Mouse (Mus musculus) heart, postnatal 0 days (tissue): Measurements from ENCODE around the gene Angptl6.

Experiments
- CTCF ChIP-seq: IDR thresholded peaks from 2 replicates; pipeline ENCODE4 v1.5.1; 2016; ENCODE audit warnings: antibody characterized with exemption, control low read depth, low read depth
- EP300 ChIP-seq: IDR thresholded peaks from 2 replicates; pipeline ENCODE4 v1.6.1; 2016; ENCODE audit warnings: antibody characterized with exemption, low read depth

DNA sequence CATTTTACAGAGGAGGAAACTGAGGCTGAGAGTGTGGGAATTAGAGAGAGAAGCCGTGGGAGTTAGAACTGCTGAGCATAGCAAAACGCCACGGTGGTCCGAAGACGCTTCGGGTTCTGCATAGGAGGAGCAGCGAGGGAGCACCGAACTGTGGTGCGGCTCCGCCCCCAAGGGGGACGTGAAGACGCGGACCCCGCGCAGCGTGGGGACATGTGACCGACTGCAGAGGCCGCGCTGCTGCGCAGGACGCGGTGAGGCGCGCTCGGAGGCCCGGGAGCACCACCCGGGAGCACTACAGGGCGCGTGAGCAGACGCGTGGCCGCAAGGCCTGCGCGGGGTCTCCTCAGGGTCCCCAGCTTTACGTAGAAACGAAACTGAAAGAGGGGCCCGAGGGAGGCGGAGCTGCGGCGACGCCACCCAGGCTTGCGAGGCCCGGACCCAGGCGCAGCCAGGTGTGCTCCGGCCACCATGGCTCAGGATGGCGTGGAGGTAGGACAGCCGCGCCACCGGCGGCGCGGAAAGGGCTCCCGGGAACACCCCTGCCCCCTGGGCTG is 11.0 kb downstream of the Angptl6 start, which contains the start of gene A230050P20Rik:
- TF ChIP-seq CTCF (no peak), EP300 (no peak)
